Mouse (Mus musculus) liver, adult 2 months (tissue): Measurements from ENCODE around the gene Sprr1a. TPM values are rescaled to one million over a fixed set of nuclear protein-coding genes. Genes with fewer than 3 reads are reported as not detected.
"Not testable (repeated sequence)": the region's sequence is repeated elsewhere in the genome, so short reads cannot be mapped to it uniquely, and the experiment has no call there.

Experiments
- DNase-seq: peaks from one replicate; pipeline ENCODE4 v3.0.0-alpha.2; 2011; ENCODE audit warnings: low read depth, low spot score; ENCODE audit errors: extremely low read depth
- H3K27ac ChIP-seq: fragments of 200-500 bp; replicated peaks from 2 replicates; pipeline ENCODE4 v1.5.1; 2012; ENCODE audit warnings: low read depth, mild to moderate bottlenecking, control low read depth, inconsistent platforms, low read length; ENCODE audit not compliant: insufficient read depth
- H3K27me3 ChIP-seq: fragments of 200-500 bp; 2 replicates; pipeline ENCODE4 v1.6.1; 2012; ENCODE audit warnings: mild to moderate bottlenecking, moderate library complexity, low read length, inconsistent platforms; ENCODE audit not compliant: control insufficient read depth, insufficient read depth
- H3K36me3 ChIP-seq: fragments of 200-500 bp; 2 replicates; pipeline ENCODE4 v1.6.1; 2012; ENCODE audit warnings: low read length, inconsistent platforms; ENCODE audit not compliant: control insufficient read depth, insufficient read depth
- H3K4me1 ChIP-seq: fragments of 200-500 bp; 2 replicates; pipeline ENCODE4 v1.6.1; 2011; ENCODE audit warnings: low read length; ENCODE audit not compliant: control insufficient read depth, insufficient read depth
- H3K4me3 ChIP-seq: fragments of 200-500 bp; 2 replicates; pipeline ENCODE4 v1.5.1; 2011; ENCODE audit warnings: low read depth, mild to moderate bottlenecking, control low read depth, low read length, moderate library complexity; ENCODE audit not compliant: insufficient read depth
- H3K79me2 ChIP-seq: fragments of 200-500 bp; 2 replicates; pipeline ENCODE4 v1.6.1; 2012; ENCODE audit warnings: inconsistent platforms, mild to moderate bottlenecking, low read length, moderate library complexity; ENCODE audit not compliant: control insufficient read depth, insufficient read depth
- H3K9ac ChIP-seq: fragments of 200-500 bp; 2 replicates; pipeline ENCODE4 v1.6.1; 2012; ENCODE audit warnings: low read depth, mild to moderate bottlenecking, control low read depth, inconsistent platforms, low read length
- CTCF ChIP-seq: fragments of 200-500 bp; IDR thresholded peaks from 2 replicates; pipeline ENCODE4 v1.5.1; 2011; ENCODE audit warnings: low read depth, low read length, control low read depth
- POLR2A ChIP-seq: fragments of 200-500 bp; IDR thresholded peaks from 2 replicates; pipeline ENCODE4 v1.6.1; 2011; ENCODE audit warnings: low read length, control low read depth; ENCODE audit not compliant: insufficient read depth; ENCODE audit errors: extremely low read depth
- WGBS: fragments of 180-500 bp; shearing (Covaris S2); methylation state at CpG from one replicate; pipeline ENCODE4 v1.1.7; 2018; 5-methylcytosine and 5-hydroxymethylcytosine counted together
- polyA plus RNA-seq: library from polyadenylated mRNA; depleted of rRNA; stranded (reverse); fragments of >200 nt; gene quantifications from 2 replicates; pipeline ENCODE4 v1.2.3, GENCODE M21; 2012
- total RNA-seq: library from RNA; depleted of rRNA; stranded (reverse); fragments of >200 nt; gene quantifications from 2 replicates; pipeline ENCODE4 v1.2.3, GENCODE M21; 2014

Gene Sprr1a
- total and polyA plus RNA-seq, 2 experiments, result not detected

DNA sequence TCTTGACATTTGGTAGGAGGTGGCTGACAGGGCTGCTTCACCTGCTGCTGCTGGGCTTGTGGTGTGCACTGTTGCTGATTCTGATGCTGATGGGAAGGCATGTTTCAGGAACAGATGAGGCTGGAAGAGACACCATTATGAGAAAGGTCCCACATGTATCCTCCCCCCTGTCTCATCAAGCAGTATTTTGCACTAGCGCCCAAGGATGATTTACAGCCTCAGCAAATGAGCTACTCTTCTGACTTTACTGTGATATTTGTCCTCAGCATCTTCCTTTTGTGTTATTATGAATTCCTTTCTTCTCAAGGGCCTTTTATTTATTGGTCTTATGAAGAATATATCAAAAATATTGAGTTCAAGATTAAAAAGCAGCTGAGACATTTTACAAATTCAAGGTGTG is 14.7 kb upstream of the Sprr1a start, which contains the start of gene Sprr4:
Gene Sprr4, minus strand, starts transcription at position 101 of the 400 bp plus-strand sequence.
- DNase-seq, result no peak
- no peak for TF ChIP-seq CTCF
- no peak for TF ChIP-seq POLR2A
- H3K9ac ChIP-seq, result no peak within 1 kb of the TSS
- H3K4me3 ChIP-seq, result no peak within 1 kb of the TSS
- H3K27me3 ChIP-seq, result no peaks in the 10 kb centered on the region
- no peaks in the 10 kb centered on the region for H3K36me3 ChIP-seq
- no peaks in the 10 kb centered on the region for H3K4me1 ChIP-seq
- WGBS, result 91% methylated on average over 1 of the region's 1 CpGs
- H3K79me2 ChIP-seq, result no peaks in the 10 kb centered on the region
- no peak within 1 kb of the TSS for H3K27ac ChIP-seq

GRCm38 (mm10) chr3:92490262-92490661 is 4.6 kb upstream of the Sprr1a start:
- not testable (repeated sequence) for H3K27me3 ChIP-seq, DNase-seq, H3K27ac ChIP-seq, H3K79me2 ChIP-seq, H3K4me1 ChIP-seq, H3K4me3 ChIP-seq, H3K36me3 ChIP-seq, H3K9ac ChIP-seq

DNA sequence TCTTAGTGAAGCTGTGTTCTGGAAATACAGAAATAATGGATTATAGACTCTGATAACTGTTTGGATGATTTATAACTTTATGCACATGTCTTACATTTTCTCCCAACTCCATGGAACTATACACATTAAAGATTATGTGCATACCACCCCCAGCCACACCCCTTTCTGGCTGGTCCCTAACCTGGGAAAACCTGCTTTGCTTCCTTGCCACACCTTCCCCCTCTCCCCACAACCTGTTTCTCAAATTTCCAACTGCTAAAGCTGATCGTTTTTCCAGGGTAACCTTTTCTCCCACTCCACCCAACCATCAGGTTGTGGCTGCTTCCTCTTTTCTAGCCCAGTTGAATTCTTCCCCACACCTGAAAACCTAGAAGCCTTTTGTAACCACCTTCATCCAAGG is 612 bp upstream of the Sprr1a start:
- 32% methylated on average over 1 of the region's 1 CpGs for WGBS
- Histone ChIP-seq H3K27me3 (no peaks in the 10 kb centered on the region), H3K4me3 (no peak overlapping the region), H3K36me3 (no peaks in the 10 kb centered on the region), H3K9ac (no peak overlapping the region), H3K4me1 (no peaks in the 10 kb centered on the region), H3K79me2 (no peaks in the 10 kb centered on the region), H3K27ac (no peak overlapping the region)
- no peak for TF ChIP-seq CTCF
- no peak for TF ChIP-seq POLR2A
- no peak for DNase-seq

- H3K79me2 ChIP-seq, H3K27ac ChIP-seq, H3K9ac ChIP-seq, H3K36me3 ChIP-seq, H3K4me1 ChIP-seq, H3K4me3 ChIP-seq, H3K27me3 ChIP-seq: not testable (repeated sequence)
- peak; percentile 9 for DNase-seq
Observed at GRCm38 (mm10) chr3:92481249-92481648, 4.4 kb downstream of the Sprr1a start.

DNA sequence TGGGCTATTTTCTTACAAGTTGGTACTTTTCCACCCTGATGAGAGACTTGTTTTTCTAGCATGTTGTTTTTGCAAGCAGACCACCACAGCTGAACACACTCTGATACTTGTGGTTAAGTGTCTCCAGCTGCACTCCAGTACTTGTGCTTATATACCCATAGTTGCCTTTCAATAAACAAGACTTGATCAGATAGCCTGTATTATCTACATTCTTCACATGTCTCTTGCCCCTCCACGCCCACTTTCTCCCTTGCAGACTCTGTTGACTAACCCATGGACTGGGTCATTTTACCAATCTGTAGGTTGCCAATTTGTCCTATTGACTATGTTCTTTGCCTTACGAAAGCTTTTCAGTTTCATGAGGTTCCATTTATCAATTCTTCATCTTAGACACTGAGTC is 15.6 kb downstream of the Sprr1a start:
- 74% methylated on average over 2 of the region's 2 CpGs for WGBS
- Histone ChIP-seq H3K4me3 (no peak overlapping the region), H3K4me1 (no peaks in the 10 kb centered on the region), H3K27me3 (no peaks in the 10 kb centered on the region), H3K27ac (no peak overlapping the region), H3K79me2 (no peaks in the 10 kb centered on the region), H3K36me3 (no peaks in the 10 kb centered on the region), H3K9ac (no peak overlapping the region)
- no peak for DNase-seq
- no peak for TF ChIP-seq CTCF

DNA sequence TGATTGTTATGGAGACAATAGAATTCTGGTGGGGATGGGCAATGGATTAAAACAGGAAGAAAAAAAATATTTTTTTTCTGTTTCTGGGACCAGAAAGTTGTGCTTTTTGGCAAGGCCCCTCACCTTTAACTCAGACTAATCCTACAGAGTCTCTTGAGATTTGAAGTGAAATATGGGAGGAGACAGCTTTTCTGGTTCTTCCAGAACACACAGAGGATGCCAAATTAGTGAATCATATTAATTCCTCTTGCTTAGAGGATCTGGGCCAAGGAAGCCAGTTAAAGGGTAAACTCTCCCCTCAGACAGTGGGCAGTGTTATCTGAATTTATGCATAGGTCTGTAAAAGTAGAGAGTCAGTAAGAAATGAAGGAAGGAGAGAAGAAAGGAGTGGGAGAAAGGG is 18.3 kb downstream of the Sprr1a start:
- Histone ChIP-seq H3K9ac (no peak overlapping the region), H3K27me3 (no peaks in the 10 kb centered on the region), H3K4me1 (no peaks in the 10 kb centered on the region), H3K4me3 (no peak overlapping the region), H3K79me2 (no peaks in the 10 kb centered on the region), H3K27ac (no peak overlapping the region), H3K36me3 (no peaks in the 10 kb centered on the region)
- TF ChIP-seq POLR2A (no peak), CTCF (no peak)
- DNase-seq, result no peak

- Histone ChIP-seq H3K79me2 (no peaks in the 10 kb centered on the region), H3K27ac (no peak overlapping the region), H3K4me1 (no peaks in the 10 kb centered on the region), H3K27me3 (no peaks in the 10 kb centered on the region), H3K36me3 (no peaks in the 10 kb centered on the region), H3K9ac (no peak overlapping the region), H3K4me3 (no peak overlapping the region)
- TF ChIP-seq POLR2A, result no peak
- TF ChIP-seq CTCF, result no peak
- WGBS, result 84% methylated on average over 1 of the region's 1 CpGs
- no peak for DNase-seq
Observed at GRCm38 (mm10) chr3:92466576-92466975, 19.1 kb downstream of the Sprr1a start.
